Mouse (Mus musculus) hindbrain, embryonic 13.5 days (tissue): ENCODE results near the gene Jph3. TPM values are rescaled to one million over a fixed set of nuclear protein-coding genes. Genes with fewer than 3 reads are reported as not detected.

Experiments used
- ATAC-seq: fragments of 200-750 bp; cut with Nextera tagmentation; 2 replicates; pipeline ENCODE4 v1.8.0; 2017; ENCODE audit warnings: moderate TSS enrichment; ENCODE audit not compliant: low FRiP score
- H3K27ac ChIP-seq: fragments of 300-500 bp; sonication (generic); 2 replicates; pipeline ENCODE4 v1.5.1; 2015; ENCODE audit warnings: inconsistent platforms, mild to moderate bottlenecking, moderate library complexity
- H3K27me3 ChIP-seq: fragments of 300-500 bp; sonication (generic); 2 replicates; pipeline ENCODE4 v1.6.1; 2015; ENCODE audit warnings: mild to moderate bottlenecking, inconsistent platforms
- H3K36me3 ChIP-seq: fragments of 300-500 bp; sonication (generic); 2 replicates; pipeline ENCODE4 v1.6.1; 2015; ENCODE audit warnings: mild to moderate bottlenecking, inconsistent platforms
- H3K4me1 ChIP-seq: fragments of 300-500 bp; sonication (generic); replicated peaks from 2 replicates; pipeline ENCODE4 v1.6.1; 2015; ENCODE audit warnings: inconsistent platforms
- H3K4me2 ChIP-seq: fragments of 300-500 bp; sonication (generic); 2 replicates; pipeline ENCODE4 v1.6.1; 2015; ENCODE audit warnings: inconsistent platforms, mild to moderate bottlenecking, moderate library complexity
- H3K4me3 ChIP-seq: fragments of 300-500 bp; sonication (generic); 2 replicates; pipeline ENCODE4 v1.5.1; 2015; ENCODE audit warnings: mild to moderate bottlenecking, inconsistent platforms
- H3K9ac ChIP-seq: fragments of 300-500 bp; sonication (generic); 2 replicates; pipeline ENCODE4 v1.6.1; 2015; ENCODE audit warnings: mild to moderate bottlenecking, inconsistent platforms
- H3K9me3 ChIP-seq: fragments of 300-500 bp; sonication (generic); 2 replicates; pipeline ENCODE4 v1.6.1; 2016; ENCODE audit warnings: inconsistent platforms
- WGBS: fragments of 180-500 bp; shearing (Covaris S2); methylation state at CpG from one replicate; pipeline ENCODE4 v1.1.7; 2015; 5-methylcytosine and 5-hydroxymethylcytosine counted together
- polyA plus RNA-seq: library from polyadenylated mRNA; unstranded; fragments of >200 nt; fragmentation: Nextera tagmentation; extraction: Ambion mirVana; gene quantifications from 2 replicates; pipeline ENCODE4 v1.2.1, GENCODE M21; 2015

Jph3 gene
- polyA plus RNA-seq, 1 experiment from 2014 or later, result 87.0 TPM

DNA sequence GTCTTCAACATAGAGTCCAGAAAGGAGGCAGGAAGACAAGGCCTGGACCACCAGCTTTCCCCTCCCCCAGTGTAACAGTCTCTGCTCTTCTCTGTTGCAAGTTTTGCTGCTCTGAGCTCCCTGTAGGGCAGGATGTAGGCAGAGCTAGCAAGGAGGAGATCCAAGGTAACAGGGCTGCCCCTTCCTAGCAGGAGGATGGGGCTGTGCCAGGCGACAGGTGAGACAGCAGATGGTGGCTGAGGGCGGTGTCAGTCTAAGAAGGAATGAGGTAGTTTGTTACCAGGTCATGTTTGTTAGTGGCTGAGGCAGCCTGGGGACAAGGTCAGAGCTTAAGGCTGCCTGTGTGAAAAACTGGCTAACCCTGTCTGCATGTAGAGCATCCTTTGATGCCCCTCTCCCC lies 29.5 kb upstream of the Jph3 start:
- Histone ChIP-seq H3K9ac (no peak overlapping the region), H3K4me1 (peaks cover 14% of the 10 kb centered on the region), H3K4me2 (no peak overlapping the region), H3K36me3 (no peaks in the 10 kb centered on the region), H3K9me3 (no peaks in the 10 kb centered on the region), H3K27ac (no peak overlapping the region), H3K4me3 (no peak overlapping the region), H3K27me3 (no peaks in the 10 kb centered on the region)
- no peak for ATAC-seq
- 90% methylated on average over 2 of the region's 2 CpGs for WGBS

DNA sequence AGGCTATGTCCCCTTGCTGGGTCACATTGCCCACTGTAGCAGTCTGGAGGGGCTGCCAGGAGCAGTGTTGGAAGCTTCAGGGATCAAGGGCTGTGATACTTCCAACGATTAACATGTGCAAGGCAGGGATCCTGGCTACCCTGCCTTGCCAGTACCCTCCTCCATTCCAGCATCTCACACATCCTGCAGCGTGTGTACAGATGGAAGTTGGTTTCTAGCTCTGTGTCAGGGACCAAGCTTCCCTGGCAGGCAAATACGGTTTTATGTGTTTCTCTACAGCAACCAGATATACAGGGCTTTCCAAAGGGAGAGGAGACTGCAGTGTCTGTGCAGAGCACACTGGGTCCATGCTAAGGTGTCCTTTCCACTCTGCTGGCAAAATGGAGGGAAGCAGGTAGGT lies 24.2 kb upstream of the Jph3 start:
- peak overlapping the region; percentile 5; the same call in 1 of the 2 replicates for H3K9ac ChIP-seq
- H3K4me1 ChIP-seq, result no peaks in the 10 kb centered on the region
- 0 out of 2 replicates have a peak, but pooled peaks cover 11% of the 10 kb centered on the region for H3K27me3 ChIP-seq
- no peak overlapping the region for H3K4me2 ChIP-seq
- no peaks in the 10 kb centered on the region for H3K9me3 ChIP-seq
- ATAC-seq, result no peak
- no peak overlapping the region for H3K4me3 ChIP-seq
- H3K27ac ChIP-seq, result no peak overlapping the region
- 72% methylated on average over 3 of the region's 3 CpGs for WGBS
- H3K36me3 ChIP-seq, result no peaks in the 10 kb centered on the region

DNA sequence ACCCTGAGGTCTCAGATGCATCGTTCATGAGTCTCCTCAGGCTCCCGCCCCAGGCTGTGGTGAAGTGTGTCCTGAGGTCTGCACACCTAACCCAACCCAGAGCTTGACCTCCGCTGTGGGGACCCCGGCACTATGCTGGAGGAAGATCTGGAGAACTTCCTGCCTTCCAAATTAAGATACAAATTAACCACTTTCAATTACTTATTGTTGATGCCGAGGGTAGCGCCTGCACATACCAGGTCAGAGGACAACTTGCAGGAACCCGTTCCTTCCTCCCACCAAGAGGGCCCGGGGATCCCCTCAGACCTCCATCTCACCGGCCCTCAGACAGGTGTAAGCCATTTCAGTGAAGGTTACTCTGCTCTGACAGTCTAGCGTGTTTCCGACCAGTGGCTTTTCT lies 22.5 kb upstream of the Jph3 start:
- ATAC-seq, result no peak

DNA sequence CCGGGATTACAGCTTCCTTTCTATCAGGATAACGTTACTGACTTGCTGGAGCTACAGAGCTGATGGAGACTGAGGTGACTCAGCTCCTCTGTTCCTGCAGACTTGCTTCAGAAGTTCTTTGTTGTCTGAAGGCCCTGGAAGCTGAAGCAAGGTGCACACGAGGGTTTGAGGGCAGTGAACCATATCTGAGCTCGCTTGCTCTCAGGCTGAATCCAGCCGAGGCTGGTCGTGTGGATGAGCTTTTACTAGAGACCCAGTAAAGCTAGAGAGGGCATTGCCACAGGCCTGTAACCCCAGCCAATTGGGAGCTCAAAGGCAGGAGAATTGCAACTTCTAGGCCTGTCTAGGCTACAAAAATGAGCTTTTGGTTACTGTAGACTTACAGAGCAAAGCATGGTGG lies 21.0 kb upstream of the Jph3 start:
- Histone ChIP-seq H3K4me3 (no peak overlapping the region), H3K27me3 (peaks cover 12% of the 10 kb centered on the region; the same call in 1 of the 2 replicates), H3K9me3 (no peaks in the 10 kb centered on the region), H3K36me3 (no peaks in the 10 kb centered on the region), H3K9ac (no peak overlapping the region), H3K4me1 (no peaks in the 10 kb centered on the region), H3K27ac (no peak overlapping the region), H3K4me2 (no peak overlapping the region)
- no peak for ATAC-seq
- WGBS, result 54% methylated on average over 6 of the region's 6 CpGs

More for the DNA sequence above, 22.5 kb upstream of the Jph3 start:
- Histone ChIP-seq H3K4me1 (no peaks in the 10 kb centered on the region), H3K9me3 (no peaks in the 10 kb centered on the region), H3K9ac (no peak overlapping the region), H3K4me3 (no peak overlapping the region), H3K4me2 (no peak overlapping the region), H3K27me3 (0 out of 2 replicates have a peak, but pooled peaks cover 11% of the 10 kb centered on the region), H3K27ac (no peak overlapping the region), H3K36me3 (no peaks in the 10 kb centered on the region)
- WGBS, result 89% methylated on average over 11 of the region's 11 CpGs

GRCm38 (mm10) chr8:121717502-121717901 lies 11.9 kb upstream of the Jph3 start:
- H3K4me2 ChIP-seq, result peak overlapping the region; percentile 44
- peak overlapping the region; percentile 61 for H3K9ac ChIP-seq
- H3K4me3 ChIP-seq, result peak overlapping the region; percentile 12; the same call in 1 of the 2 replicates
- peaks cover 31% of the 10 kb centered on the region for H3K27me3 ChIP-seq
- ATAC-seq, result peak; percentile 70
- H3K4me1 ChIP-seq, result peaks cover 20% of the 10 kb centered on the region
- H3K27ac ChIP-seq, result peak overlapping the region; percentile 65
- H3K9me3 ChIP-seq, result no peaks in the 10 kb centered on the region
- no peaks in the 10 kb centered on the region for H3K36me3 ChIP-seq
- WGBS, result 47% methylated on average over 14 of the region's 14 CpGs

- Histone ChIP-seq H3K27me3 (peaks cover 31% of the 10 kb centered on the region), H3K4me1 (peaks cover 20% of the 10 kb centered on the region), H3K27ac (peak overlapping the region; percentile 65), H3K4me2 (peak overlapping the region; percentile 44), H3K36me3 (no peaks in the 10 kb centered on the region), H3K9me3 (no peaks in the 10 kb centered on the region), H3K9ac (peak overlapping the region; percentile 61; the same call in 1 of the 2 replicates), H3K4me3 (peak overlapping the region; percentile 12; the same call in 1 of the 2 replicates)
- WGBS, result 32% methylated on average over 12 of the region's 12 CpGs
- ATAC-seq, result peak; percentile 88
These were observed 11.4 kb upstream of the Jph3 start for GRCm38 (mm10) chr8:121717982-121718425.

GRCm38 (mm10) chr8:121718925-121719324 lies 10.5 kb upstream of the Jph3 start:
- H3K27me3 ChIP-seq, result peaks cover 24% of the 10 kb centered on the region
- H3K4me2 ChIP-seq, result no peak overlapping the region
- 58% methylated on average over 6 of the region's 6 CpGs for WGBS
- H3K4me1 ChIP-seq, result peaks cover 25% of the 10 kb centered on the region
- no peak overlapping the region for H3K4me3 ChIP-seq
- no peak for ATAC-seq
- H3K36me3 ChIP-seq, result no peaks in the 10 kb centered on the region
- H3K27ac ChIP-seq, result no peak overlapping the region
- H3K9me3 ChIP-seq, result no peaks in the 10 kb centered on the region
- H3K9ac ChIP-seq, result no peak overlapping the region

DNA sequence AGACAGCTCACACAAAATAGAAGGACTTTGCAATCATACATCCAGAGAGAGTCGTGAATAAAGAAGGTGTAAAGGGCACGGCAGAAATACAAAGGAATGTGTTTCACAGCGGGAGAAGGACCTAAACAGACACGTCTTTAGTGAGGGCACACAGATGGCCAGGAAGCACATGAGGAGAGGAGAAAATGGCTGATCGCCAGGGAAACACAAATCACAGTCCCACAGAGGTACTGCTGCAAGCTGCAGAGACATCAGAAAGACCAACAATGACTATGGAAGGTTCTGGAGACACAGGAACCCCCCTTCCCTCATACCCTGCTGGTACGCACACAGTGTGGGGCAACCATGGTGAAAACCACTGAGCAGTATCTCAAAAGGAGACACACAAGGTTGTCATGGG lies 8.4 kb upstream of the Jph3 start:
- 44% methylated on average over 6 of the region's 6 CpGs for WGBS
- Histone ChIP-seq H3K9ac (no peak overlapping the region), H3K36me3 (no peaks in the 10 kb centered on the region), H3K27ac (no peak overlapping the region), H3K4me2 (no peak overlapping the region), H3K9me3 (no peaks in the 10 kb centered on the region), H3K4me1 (peaks cover 17% of the 10 kb centered on the region), H3K27me3 (peaks cover 18% of the 10 kb centered on the region; the same call in 1 of the 2 replicates), H3K4me3 (no peak overlapping the region)
- ATAC-seq, result no peak

DNA sequence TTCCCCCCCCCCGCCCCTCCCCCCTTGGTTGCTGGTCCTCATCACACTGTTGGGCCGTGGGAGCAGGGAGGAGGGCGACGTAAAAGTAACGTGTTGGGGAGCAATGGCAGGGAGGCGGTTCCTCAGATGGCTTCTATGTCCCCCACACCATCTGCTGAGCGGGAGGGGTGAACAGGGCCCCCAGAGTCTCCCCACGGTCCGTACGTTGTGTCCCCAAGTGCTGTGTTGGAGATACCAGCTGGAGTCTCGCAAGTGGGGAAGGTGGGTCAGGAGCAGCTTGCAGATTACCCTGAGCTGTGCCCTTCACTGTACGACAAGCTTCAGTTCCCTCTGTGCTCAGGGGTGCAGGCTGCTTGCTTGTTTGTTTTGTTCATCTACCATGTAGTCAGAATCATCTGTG lies 5.6 kb upstream of the Jph3 start:
- no peaks in the 10 kb centered on the region for H3K9me3 ChIP-seq
- H3K9ac ChIP-seq, result no peak overlapping the region; the same call in 1 of the 2 replicates
- WGBS, result 69% methylated on average over 12 of the region's 12 CpGs
- ATAC-seq, result no peak
- H3K4me1 ChIP-seq, result 0 out of 2 replicates have a peak, but pooled peaks cover 5% of the 10 kb centered on the region
- H3K27me3 ChIP-seq, result peaks cover 27% of the 10 kb centered on the region
- no peak overlapping the region for H3K27ac ChIP-seq
- H3K36me3 ChIP-seq, result no peaks in the 10 kb centered on the region
- no peak overlapping the region for H3K4me2 ChIP-seq
- H3K4me3 ChIP-seq, result no peak overlapping the region

DNA sequence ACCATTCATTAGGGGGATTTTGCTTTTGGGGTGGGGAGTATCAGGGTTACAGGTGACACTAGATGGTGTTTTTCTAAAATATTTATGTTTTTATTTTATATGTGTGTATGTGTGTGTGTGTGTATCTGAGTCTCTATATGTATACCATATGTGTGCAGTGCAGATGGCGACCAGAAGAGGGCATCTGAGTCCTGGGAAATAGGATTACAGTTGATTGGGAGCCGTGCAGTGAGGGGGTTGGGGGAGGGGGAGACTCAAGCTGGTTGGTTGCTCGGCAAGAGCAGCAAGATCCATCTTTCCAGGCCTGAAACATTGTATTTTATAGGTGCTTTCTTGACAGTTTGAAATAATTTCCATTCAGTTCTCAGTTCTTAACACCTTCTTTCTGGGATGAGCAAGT lies 2.3 kb upstream of the Jph3 start:
- Histone ChIP-seq H3K9ac (no peak overlapping the region), H3K9me3 (no peaks in the 10 kb centered on the region), H3K36me3 (no peaks in the 10 kb centered on the region), H3K27ac (no peak overlapping the region), H3K27me3 (peaks cover 49% of the 10 kb centered on the region), H3K4me3 (no peak overlapping the region), H3K4me2 (no peak overlapping the region), H3K4me1 (peaks cover 31% of the 10 kb centered on the region)
- ATAC-seq, result no peak
- whole genome bisulfite sequencing, result 63% methylated on average over 3 of the region's 3 CpGs

GRCm38 (mm10) chr8:121729754-121730153 lies 331 bp downstream of the Jph3 start:
- H3K36me3 ChIP-seq, result peaks cover 6% of the 10 kb centered on the region; the same call in 1 of the 2 replicates
- no peak for ATAC-seq
- peaks cover 67% of the 10 kb centered on the region for H3K27me3 ChIP-seq
- peaks cover 42% of the 10 kb centered on the region for H3K4me1 ChIP-seq
- peak overlapping the region; percentile 76; the same call in 1 of the 2 replicates for H3K27ac ChIP-seq
- 0% methylated on average over 33 of the region's 54 CpGs for WGBS
- no peaks in the 10 kb centered on the region for H3K9me3 ChIP-seq
- peak overlapping the region; percentile 81 for H3K4me3 ChIP-seq
- peak overlapping the region; percentile 67 for H3K4me2 ChIP-seq
- H3K9ac ChIP-seq, result peak overlapping the region; percentile 90

- Histone ChIP-seq H3K4me1 (peaks cover 42% of the 10 kb centered on the region), H3K9ac (peak overlapping the region; percentile 90), H3K4me3 (peak overlapping the region; percentile 81), H3K36me3 (peaks cover 6% of the 10 kb centered on the region; the same call in 1 of the 2 replicates), H3K27ac (peak overlapping the region; percentile 76), H3K9me3 (no peaks in the 10 kb centered on the region), H3K27me3 (peaks cover 63% of the 10 kb centered on the region), H3K4me2 (peak overlapping the region; percentile 67)
- ATAC-seq, result no peak
- 0% methylated on average over 35 of the region's 60 CpGs for WGBS
These were observed 747 bp downstream of the Jph3 start for GRCm38 (mm10) chr8:121730170-121730569.

GRCm38 (mm10) chr8:121730646-121731045 lies 1.2 kb downstream of the Jph3 start:
- Histone ChIP-seq H3K4me3 (peak overlapping the region; percentile 81), H3K9ac (peak overlapping the region; percentile 90), H3K4me2 (peak overlapping the region; percentile 67), H3K27me3 (peaks cover 62% of the 10 kb centered on the region), H3K27ac (peak overlapping the region; percentile 76), H3K36me3 (peaks cover 6% of the 10 kb centered on the region; the same call in 1 of the 2 replicates), H3K4me1 (peaks cover 42% of the 10 kb centered on the region), H3K9me3 (no peaks in the 10 kb centered on the region)
- under 1% methylated on average over 37 of the region's 37 CpGs for WGBS
- ATAC-seq, result peak; percentile 39; the same call in 1 of the 2 replicates
